Mouse (Mus musculus) MEL (cell line): Measurements from ENCODE around the gene Porcn.

Experiments used
- CTCF ChIP-seq, 3 experiments: IDR thresholded peaks in 2 of 3; conservative IDR thresholded peaks in 1 of 3; 2 replicates each; pipeline ENCODE4 v1.5.1; 2011 to 2012; ENCODE audit warnings: low read length in 3 of 3, low read depth in 2 of 3, mild to moderate bottlenecking in 2 of 3, improper control_type of control experiment in 1 of 3, inconsistent platforms in 1 of 3, mixed read lengths in 1 of 3, moderate library complexity in 1 of 3; ENCODE audit not compliant: control insufficient read depth in 1 of 3, insufficient read depth in 1 of 3, poor library complexity in 1 of 3, severe bottlenecking in 1 of 3
- E2F4 ChIP-seq: IDR thresholded peaks from 2 replicates; pipeline ENCODE4 v1.6.1; 2011; ENCODE audit warnings: low read depth, low read length, improper control_type of control experiment, borderline replicate concordance
- EP300 ChIP-seq, 2 experiments: IDR thresholded peaks; 2 replicates each; pipeline ENCODE4 v1.6.1; 2011; ENCODE audit warnings: improper control_type of control experiment in 2 of 2, low read length in 2 of 2, low read depth in 1 of 2, mild to moderate bottlenecking in 1 of 2
- GABPA ChIP-seq: IDR thresholded peaks from 2 replicates; pipeline ENCODE4 v1.6.1; 2012; ENCODE audit warnings: low read depth, mild to moderate bottlenecking, inconsistent platforms, low read length, improper control_type of control experiment, moderate library complexity
- MXI1 ChIP-seq: IDR thresholded peaks from 2 replicates; pipeline ENCODE4 v1.6.1; 2011; ENCODE audit warnings: mild to moderate bottlenecking, low read depth, low read length, improper control_type of control experiment
- MYC ChIP-seq: IDR thresholded peaks from 2 replicates; pipeline ENCODE4 v1.6.1; 2011; ENCODE audit warnings: low read depth, mild to moderate bottlenecking, low read length, improper control_type of control experiment, moderate library complexity
- RAD21 ChIP-seq: IDR thresholded peaks from 2 replicates; pipeline ENCODE4 v1.6.1; 2011; ENCODE audit warnings: mild to moderate bottlenecking, low read depth, low read length, improper control_type of control experiment
- TAL1 ChIP-seq: IDR thresholded peaks from 2 replicates; pipeline ENCODE4 v1.6.1; 2012; ENCODE audit warnings: mild to moderate bottlenecking, inconsistent platforms, low read length, moderate library complexity, mixed read lengths
- TBP ChIP-seq: IDR thresholded peaks from 2 replicates; pipeline ENCODE4 v1.8.0; 2011; ENCODE audit warnings: low read depth, low read length, improper control_type of control experiment
- TCF12 ChIP-seq: IDR thresholded peaks from 2 replicates; pipeline ENCODE4 v1.6.1; 2014; ENCODE audit warnings: low read depth, mild to moderate bottlenecking, inconsistent platforms, low read length, improper control_type of control experiment, moderate library complexity
- UBTF ChIP-seq: IDR thresholded peaks from 2 replicates; pipeline ENCODE4 v1.6.1; 2012; ENCODE audit warnings: low read depth, mild to moderate bottlenecking, inconsistent platforms, low read length, improper control_type of control experiment, moderate library complexity, borderline replicate concordance; ENCODE audit not compliant: insufficient read depth
- USF1 ChIP-seq: IDR thresholded peaks from 2 replicates; pipeline ENCODE4 v1.6.1; 2014; ENCODE audit warnings: low read depth, mild to moderate bottlenecking, inconsistent platforms, low read length, improper control_type of control experiment, moderate library complexity

GRCm38 (mm10) chrX:8209720-8210119, 3.4 kb upstream of the Porcn start:
- TF ChIP-seq TAL1 = no peak
- TF ChIP-seq USF1 = no peak
- peak in 1 of 2 experiments; percentile 47; a peak in 1 of 4 replicates for TF ChIP-seq EP300 (IDR thresholded peaks at IDR 0.05; ENCODE audit: low read depth in 1 of 2, low read length in 2 of 2)
- TF ChIP-seq UBTF = no peak
- TF ChIP-seq RAD21 = no peak
- no peak for TF ChIP-seq MXI1
- no peak for TF ChIP-seq MYC
- TF ChIP-seq TBP = no peak
- TF ChIP-seq CTCF (IDR thresholded peaks at IDR 0.05 in 2 of 3, conservative IDR thresholded peaks at IDR 0.05 in 1 of 3; ENCODE audit: control insufficient read depth in 1 of 3, insufficient read depth in 1 of 3, low read depth in 2 of 3, low read length in 3 of 3, poor library complexity in 1 of 3, severe bottlenecking in 1 of 3) = no peak
- TF ChIP-seq TCF12 = no peak
- TF ChIP-seq GABPA = no peak
- no peak for TF ChIP-seq E2F4
